Mouse (Mus musculus): Measurements from ENCODE around the gene Csnk1g1.
A peak's percentile ranks its signal among the peaks of the same experiment; 100 is the strongest.

The Csnk1g1 gene

GRCm38 (mm10) chr9:65998965-65999364 is 90.2 kb downstream of the Csnk1g1 start:
- DNase-seq (ENCODE audit: low spot score) = no peak

DNA sequence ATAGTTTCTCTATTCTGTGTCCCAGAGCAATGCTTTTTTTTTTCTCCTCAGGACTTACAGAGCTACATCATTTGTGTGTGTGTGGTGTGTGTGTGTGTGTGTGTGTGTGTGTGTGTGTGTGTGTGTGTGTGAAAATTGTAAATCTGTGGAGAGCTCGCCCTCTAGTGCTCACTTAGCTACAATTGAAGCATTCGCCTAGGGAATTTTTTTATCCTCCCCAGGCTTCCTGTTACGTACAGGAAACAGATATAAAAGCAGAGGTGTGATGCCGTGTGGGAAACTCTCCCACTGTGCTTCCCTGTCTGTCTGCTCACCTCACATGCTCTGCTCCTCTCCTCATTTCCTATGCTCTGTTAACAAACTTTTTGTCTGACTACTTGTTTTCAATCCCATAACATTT is 95.7 kb downstream of the Csnk1g1 start:
- DNase-seq (ENCODE audit: low spot score) = peak; percentile 30

GRCm38 (mm10) chr9:66007603-66008202 is 99.0 kb downstream of the Csnk1g1 start:
- DNase-seq (ENCODE audit: low spot score) = no peak

DNA sequence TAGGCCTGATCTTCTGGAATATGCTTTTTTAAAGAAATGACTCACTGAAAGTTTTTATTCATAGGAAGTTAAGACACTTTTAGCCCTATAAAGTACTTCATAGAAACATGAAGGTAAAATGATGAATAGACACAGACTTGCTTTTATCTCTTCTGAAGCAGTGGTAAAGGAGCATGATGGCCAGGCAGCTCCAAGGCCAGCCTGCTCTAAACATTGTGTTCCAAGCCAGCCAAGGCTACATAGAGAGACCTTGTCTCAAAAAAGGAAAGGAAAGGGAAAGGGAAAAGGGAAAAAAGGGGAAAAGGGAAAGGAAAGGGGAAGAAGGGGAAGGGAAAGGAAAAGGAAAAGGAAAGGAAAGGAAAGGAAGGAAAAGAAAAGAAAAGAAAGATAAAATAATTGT is 111.9 kb downstream of the Csnk1g1 start:
- no peak for DNase-seq (ENCODE audit: low spot score)

- no peak for DNase-seq (ENCODE audit: low spot score)
Observed at GRCm38 (mm10) chr9:66038082-66038481, 129.4 kb downstream of the Csnk1g1 start.

GRCm38 (mm10) chr9:66038581-66038980 is 129.9 kb downstream of the Csnk1g1 start:
- DNase-seq (ENCODE audit: low spot score) = no peak

DNA sequence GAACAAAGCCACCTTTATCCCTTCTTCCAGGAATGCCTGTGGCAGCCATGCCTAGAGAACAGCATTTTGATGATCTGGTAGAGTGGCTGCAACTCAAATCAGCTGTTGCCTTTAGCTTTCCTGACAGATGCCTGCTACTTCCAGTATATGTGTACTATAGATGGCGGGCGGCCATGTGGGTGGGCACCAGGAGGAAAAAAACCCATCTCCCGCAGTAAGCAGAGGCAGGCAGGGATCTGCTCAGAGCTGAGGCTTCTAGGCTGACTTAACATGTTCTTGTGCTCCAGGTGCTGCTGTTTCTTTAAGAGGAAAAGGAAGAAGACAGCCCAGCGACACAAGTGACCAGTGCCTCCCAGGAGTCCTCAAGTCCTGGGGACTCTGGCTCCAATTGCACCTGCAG is 130.6 kb downstream of the Csnk1g1 start:
- DNase-seq (ENCODE audit: low spot score) = no peak

DNA sequence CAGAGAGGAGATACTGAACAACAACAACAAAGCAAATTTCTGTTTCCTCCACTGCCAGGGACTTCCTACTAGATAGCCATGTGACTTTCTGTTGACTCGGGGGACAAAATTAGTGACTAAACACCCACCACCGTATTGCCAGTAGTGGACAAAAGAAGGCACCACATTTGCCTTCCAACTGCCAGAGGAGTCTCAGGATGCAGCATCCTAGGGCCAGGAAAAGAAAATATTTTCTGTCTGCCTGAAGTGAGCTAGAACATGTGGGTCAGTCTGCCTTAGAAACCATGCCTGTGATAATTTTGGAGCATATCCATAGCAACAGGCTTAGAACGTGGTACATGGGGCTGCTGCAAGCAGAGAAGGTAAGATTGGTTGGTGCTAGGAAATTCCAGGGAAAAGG is 132.1 kb downstream of the Csnk1g1 start:
- DNase-seq (ENCODE audit: low spot score) = no peak

DNA sequence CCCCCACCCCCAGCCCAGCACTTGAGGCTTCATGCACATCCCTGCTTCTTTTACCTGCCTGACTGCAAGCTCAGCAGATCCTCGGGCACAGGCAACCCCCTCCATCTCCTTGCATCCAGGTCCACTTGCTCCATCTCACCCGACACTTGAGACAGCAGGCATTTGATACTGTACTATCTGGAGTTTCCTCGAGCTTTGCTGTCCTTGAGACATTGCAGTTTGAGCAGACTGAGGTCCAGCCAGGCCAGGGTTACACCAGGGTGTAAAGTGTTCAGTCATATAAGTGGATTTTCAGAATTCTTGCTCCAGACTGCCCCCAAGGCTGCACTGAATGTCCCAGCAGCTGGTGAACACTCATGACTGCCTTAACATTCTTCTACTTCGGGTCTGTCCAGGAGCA is 133.6 kb downstream of the Csnk1g1 start:
- DNase-seq (ENCODE audit: low spot score) = no peak

GRCm38 (mm10) chr9:66043241-66043640 is 134.5 kb downstream of the Csnk1g1 start:
- DNase-seq (ENCODE audit: low spot score) = no peak

DNA sequence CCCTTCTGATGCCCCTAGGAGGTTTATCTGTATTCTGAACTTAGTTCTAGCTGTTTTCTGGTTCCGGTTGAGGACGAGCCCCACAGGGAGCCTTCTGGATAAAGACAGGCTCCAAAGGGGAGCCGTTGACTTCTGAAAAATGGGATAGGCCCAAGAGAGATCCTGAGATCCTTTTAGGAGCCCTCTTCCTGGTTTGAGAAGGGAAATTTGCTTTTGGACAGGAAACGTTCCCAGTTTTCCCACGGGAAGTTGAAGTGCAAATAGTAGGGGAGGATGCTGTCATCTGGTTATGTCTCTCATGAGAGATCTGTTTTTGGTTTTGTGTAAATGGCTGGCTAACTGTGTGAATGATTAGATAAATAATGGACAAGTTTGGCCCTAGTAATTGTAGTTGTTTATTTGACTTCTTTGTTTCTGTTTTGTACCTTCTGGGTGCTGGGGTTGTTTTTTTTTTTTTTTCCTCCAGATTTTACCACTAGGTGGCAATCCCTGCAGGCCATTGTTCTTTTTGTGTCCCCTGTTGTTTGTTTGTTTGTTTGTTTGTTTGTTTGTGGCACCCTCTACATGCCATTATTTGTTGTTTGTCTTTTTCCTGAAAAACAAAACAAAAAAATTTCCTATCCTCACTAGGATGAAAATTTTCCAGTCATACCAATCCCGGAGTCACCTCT is 141.3 kb downstream of the Csnk1g1 start:
- no peak for DNase-seq (ENCODE audit: low spot score)

GRCm38 (mm10) chr9:66051493-66051892 is 142.8 kb downstream of the Csnk1g1 start:
- no peak for DNase-seq (ENCODE audit: low spot score)

DNA sequence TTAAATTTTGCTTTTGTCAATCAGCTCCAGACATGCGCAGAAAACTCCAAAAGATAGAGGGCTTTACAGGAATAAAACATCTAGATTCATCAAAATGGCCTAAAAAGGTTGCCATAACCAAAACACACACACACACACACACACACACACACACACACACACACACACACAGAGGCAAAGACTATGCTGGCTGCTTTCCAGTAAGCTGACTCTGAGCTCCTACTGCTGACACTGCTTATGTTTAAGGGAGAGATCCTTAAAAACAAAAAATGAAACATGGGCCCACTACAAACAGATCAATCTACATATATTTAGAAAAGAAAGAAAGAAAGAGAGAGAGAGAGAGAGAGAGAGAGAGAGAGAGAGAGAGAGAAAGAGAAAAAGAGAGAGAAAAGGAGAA is 144.0 kb downstream of the Csnk1g1 start:
- DNase-seq (ENCODE audit: low spot score) = no peak

GRCm38 (mm10) chr9:66053620-66054019 is 144.9 kb downstream of the Csnk1g1 start:
- DNase-seq (ENCODE audit: low spot score) = no peak

- peak; percentile 97 for DNase-seq (ENCODE audit: low spot score)
Observed at GRCm38 (mm10) chr9:66059583-66060307, 151.0 kb downstream of the Csnk1g1 start, which contains the start of gene Ppib. Gene Ppib (plus strand): TSS chr9:66060222.

DNA sequence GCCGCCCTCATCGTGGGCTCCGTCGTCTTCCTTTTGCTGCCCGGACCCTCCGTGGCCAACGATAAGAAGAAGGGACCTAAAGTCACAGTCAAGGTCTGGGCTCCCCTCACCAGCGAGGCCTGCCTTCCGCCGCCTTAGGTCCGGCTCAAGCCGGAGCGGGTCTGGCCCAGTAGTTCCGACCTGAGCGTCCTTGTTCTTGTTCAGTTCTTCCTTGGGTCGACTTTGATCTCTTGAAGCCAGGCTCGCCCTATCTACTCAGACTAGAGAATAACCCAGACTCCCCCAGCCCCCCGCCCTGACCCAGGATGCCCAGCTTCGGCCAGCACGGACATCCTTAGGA is 151.6 kb downstream of the Csnk1g1 start:
- no peak for DNase-seq (ENCODE audit: low spot score)

- no peak for DNase-seq (ENCODE audit: low spot score)
Observed at GRCm38 (mm10) chr9:66060986-66061385, 152.3 kb downstream of the Csnk1g1 start.

DNA sequence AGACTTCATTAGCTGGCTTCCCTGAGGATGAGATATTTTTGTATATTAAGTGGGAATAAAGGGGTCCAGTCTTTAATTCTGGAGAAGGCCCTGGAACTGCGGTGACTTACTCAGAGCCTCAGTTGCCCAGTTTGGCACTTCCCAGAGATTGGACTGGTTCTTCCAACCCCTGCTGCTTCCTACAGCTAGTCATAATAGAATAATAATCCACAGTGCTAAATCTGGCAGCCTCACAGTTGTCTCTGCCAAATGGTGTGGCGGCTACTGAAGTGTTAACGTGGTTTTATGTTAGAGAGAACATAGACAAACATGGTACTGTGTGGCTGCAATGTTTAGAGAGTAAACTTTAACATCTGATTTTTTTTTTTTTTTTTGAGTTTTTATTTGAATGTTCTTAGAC is 152.9 kb downstream of the Csnk1g1 start:
- DNase-seq (ENCODE audit: low spot score) = no peak

DNA sequence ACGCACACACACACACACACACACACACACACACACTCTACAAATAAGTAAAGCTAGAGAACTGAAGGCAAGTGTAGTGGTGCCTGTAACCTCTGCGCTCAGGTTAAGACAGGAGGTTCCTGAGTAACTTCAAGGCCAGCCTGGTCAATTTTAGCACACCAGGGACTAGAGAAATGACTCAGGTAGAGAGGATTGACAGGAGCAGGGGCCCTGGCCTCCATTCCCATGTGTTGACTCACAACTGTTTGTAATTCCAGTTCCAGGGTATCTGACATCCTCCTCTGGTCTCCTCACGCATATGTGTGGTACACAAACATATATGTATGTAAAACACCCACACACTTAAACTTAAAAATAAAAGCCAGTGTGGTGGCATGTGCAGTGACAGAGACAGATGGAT is 154.7 kb downstream of the Csnk1g1 start:
- no peak for DNase-seq (ENCODE audit: low spot score)

- DNase-seq (ENCODE audit: low spot score) = no peak
Observed at GRCm38 (mm10) chr9:66064316-66064715, 155.6 kb downstream of the Csnk1g1 start.

DNA sequence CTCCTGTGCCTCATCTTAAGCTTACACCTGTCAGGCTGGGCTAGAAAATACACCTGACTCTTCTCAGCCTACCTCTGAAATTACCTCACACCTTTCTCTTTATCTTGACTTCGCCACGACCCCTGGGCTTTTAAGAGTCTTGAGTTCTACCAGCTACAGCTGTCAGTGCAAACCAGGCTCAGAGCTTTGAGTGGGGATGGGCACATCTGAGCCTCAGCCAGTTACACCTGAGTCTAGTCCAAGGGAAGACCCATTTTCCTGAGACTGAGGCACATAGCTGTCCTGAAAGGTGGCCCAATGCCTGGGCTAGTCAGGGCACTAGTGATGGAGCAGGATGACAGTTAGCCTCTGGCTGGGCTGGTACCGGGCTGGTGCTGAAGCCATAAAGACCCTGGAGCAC is 158.1 kb downstream of the Csnk1g1 start:
- no peak for DNase-seq (ENCODE audit: low spot score)

DNA sequence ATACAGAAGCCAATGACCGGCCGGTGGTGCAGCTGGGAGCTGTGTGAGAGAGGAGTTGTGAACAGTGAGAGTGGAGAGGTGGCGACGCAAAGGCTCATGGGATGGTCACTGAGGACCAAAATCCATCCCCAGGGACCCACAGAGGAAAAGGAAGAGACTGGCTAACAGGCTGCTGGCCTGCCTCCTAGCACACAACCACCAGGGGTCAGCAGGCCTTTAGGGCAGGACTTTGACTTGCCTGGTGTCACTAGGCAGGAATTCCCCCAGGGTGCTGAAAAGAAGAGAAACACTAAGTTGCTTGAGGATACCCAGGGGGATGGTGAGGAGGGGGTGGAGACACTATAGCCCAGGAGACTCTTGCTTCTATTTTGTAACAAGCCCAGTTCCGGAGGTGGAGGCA is 158.8 kb downstream of the Csnk1g1 start:
- no peak for DNase-seq (ENCODE audit: low spot score)

DNA sequence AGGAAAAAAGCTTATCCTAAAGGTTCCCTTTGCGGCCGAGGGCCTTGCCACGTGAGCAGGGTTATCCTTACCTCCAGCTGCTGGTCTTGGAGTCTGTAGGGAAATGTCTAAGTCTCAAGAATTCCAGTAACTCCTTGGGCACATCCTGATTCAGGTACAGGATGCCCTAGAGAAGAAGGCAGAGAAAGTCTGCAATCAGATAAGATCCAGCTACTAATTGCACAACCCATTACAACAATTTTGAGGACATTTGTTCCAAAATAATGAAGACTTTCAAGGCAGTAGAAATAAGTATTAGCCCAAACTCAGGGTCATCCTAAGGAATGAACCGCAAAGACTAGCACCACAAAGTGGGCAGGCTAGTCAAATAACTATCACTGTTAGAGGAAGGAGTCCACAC is 159.3 kb downstream of the Csnk1g1 start:
- DNase-seq (ENCODE audit: low spot score) = no peak

Measured in T-cell, adult 2 months (primary cell).